Mouse (Mus musculus) liver, embryonic 13.5 days (tissue): ENCODE data around the gene Gstz1. TPM values are rescaled to one million over a fixed set of nuclear protein-coding genes. Genes with fewer than 3 reads are reported as not detected.
A peak's percentile ranks its signal among the peaks of the same experiment; 100 is the strongest.
"Not testable (repeated sequence)": the region's sequence is repeated elsewhere in the genome, so short reads cannot be mapped to it uniquely, and the experiment has no call there.

Source experiments
- ATAC-seq: fragments of 200-750 bp; cut with Nextera tagmentation; 2 replicates; pipeline ENCODE4 v1.8.0; 2017; ENCODE audit warnings: low read depth, mild to moderate bottlenecking, moderate number of reproducible peaks, moderate library complexity
- DNase-seq: peaks from one replicate; pipeline ENCODE4 v3.0.0; 2022
- H3K27ac ChIP-seq: fragments of 300-500 bp; sonication (generic); 2 replicates; pipeline ENCODE4 v1.5.1; 2015; ENCODE audit warnings: moderate library complexity, mild to moderate bottlenecking, inconsistent platforms
- H3K27me3 ChIP-seq: fragments of 300-500 bp; sonication (generic); 2 replicates; pipeline ENCODE4 v1.6.1; 2015; ENCODE audit warnings: mild to moderate bottlenecking, inconsistent platforms
- H3K36me3 ChIP-seq: fragments of 300-500 bp; sonication (generic); 2 replicates; pipeline ENCODE4 v1.6.1; 2015; ENCODE audit warnings: mild to moderate bottlenecking, inconsistent platforms
- H3K4me1 ChIP-seq: fragments of 300-500 bp; sonication (generic); replicated peaks from 2 replicates; pipeline ENCODE4 v1.6.1; 2015; ENCODE audit warnings: inconsistent platforms
- H3K4me2 ChIP-seq: fragments of 300-500 bp; sonication (generic); 2 replicates; pipeline ENCODE4 v1.6.1; 2015; ENCODE audit warnings: inconsistent platforms, mild to moderate bottlenecking, moderate library complexity
- H3K4me3 ChIP-seq: fragments of 300-500 bp; sonication (generic); replicated peaks from 2 replicates; pipeline ENCODE4 v1.5.1; 2015; ENCODE audit warnings: mild to moderate bottlenecking, inconsistent platforms
- H3K9ac ChIP-seq: fragments of 300-500 bp; sonication (generic); 2 replicates; pipeline ENCODE4 v1.6.1; 2015; ENCODE audit warnings: mild to moderate bottlenecking, inconsistent platforms
- H3K9me3 ChIP-seq: fragments of 300-500 bp; sonication (generic); replicated peaks from 2 replicates; pipeline ENCODE4 v1.6.1; 2016; ENCODE audit warnings: inconsistent platforms
- WGBS: fragments of 180-500 bp; shearing (Covaris S2); methylation state at CpG from one replicate; pipeline ENCODE4 v1.1.7; 2015; ENCODE audit not compliant: insufficient replicate concordance; 5-methylcytosine and 5-hydroxymethylcytosine counted together
- polyA plus RNA-seq: library from polyadenylated mRNA; unstranded; fragments of >200 nt; fragmentation: Nextera tagmentation; extraction: Ambion mirVana; gene quantifications from 2 replicates; pipeline ENCODE4 v1.2.1, GENCODE M21; 2015

The Gstz1 gene
- polyA plus RNA-seq, 1 experiment from 2014 or later: 61.1 TPM

DNA sequence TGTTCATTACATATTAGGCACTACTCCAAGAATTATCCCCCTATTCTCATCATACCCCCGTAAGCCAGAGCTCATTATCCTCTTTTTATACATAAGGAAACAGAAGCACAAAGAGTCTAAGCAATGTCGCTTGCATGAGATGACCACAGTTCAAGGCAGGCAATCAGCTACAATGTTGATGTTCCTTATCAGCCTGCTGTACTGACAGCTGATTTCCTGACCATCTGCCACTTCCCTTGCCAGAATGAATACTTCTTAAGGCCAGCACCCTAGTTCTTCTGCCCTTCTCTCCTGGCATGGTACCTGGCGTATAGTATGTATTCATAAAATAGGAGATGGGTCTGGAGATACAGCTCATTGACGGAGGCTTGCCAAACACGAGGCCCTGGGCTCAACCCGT lies 14.8 kb upstream of the Gstz1 start:
- H3K27ac ChIP-seq: no peak overlapping the region
- H3K9ac ChIP-seq: no peak overlapping the region
- H3K4me2 ChIP-seq: no peak overlapping the region
- H3K36me3 ChIP-seq: peaks cover 7% of the 10 kb centered on the region; the same call in 1 of the 2 replicates
- ATAC-seq (no peak), DNase-seq (no peak)
- H3K27me3 ChIP-seq: no peaks in the 10 kb centered on the region
- WGBS: 50% methylated on average over 6 of the region's 6 CpGs
- H3K4me1 ChIP-seq: peaks cover 12% of the 10 kb centered on the region
- H3K4me3 ChIP-seq: no peak overlapping the region
- H3K9me3 ChIP-seq: no peaks in the 10 kb centered on the region

DNA sequence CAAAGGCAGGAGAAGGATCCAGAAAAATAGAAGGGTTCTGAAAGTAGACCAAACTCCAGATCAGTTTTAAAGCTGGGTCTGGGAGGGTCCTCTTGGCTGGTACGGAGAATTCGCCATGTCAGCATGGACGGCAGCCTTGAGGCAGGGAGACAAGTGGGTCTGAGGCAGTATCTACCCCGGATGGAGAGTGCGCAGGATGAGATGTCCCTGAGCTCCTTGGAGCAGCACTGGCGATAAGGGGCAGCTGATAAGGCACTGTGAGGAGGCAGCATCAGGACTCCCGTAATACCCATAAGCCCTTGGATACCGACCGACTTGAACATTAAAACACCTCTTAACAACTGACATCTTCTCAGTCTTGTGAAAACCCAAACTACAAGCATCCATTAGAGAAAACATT lies 14.2 kb upstream of the Gstz1 start:
- peak; percentile 63; the same call in 1 of the 2 replicates for ATAC-seq
- DNase-seq: no peak
- H3K9ac ChIP-seq: no peak overlapping the region
- H3K27ac ChIP-seq: no peak overlapping the region
- H3K36me3 ChIP-seq: peaks cover 13% of the 10 kb centered on the region; the same call in 1 of the 2 replicates
- H3K4me2 ChIP-seq: no peak overlapping the region
- no peaks in the 10 kb centered on the region for H3K9me3 ChIP-seq
- H3K4me3 ChIP-seq: no peak overlapping the region
- H3K4me1 ChIP-seq: peaks cover 12% of the 10 kb centered on the region
- no peaks in the 10 kb centered on the region for H3K27me3 ChIP-seq
- WGBS: 52% methylated on average over 9 of the region's 9 CpGs

DNA sequence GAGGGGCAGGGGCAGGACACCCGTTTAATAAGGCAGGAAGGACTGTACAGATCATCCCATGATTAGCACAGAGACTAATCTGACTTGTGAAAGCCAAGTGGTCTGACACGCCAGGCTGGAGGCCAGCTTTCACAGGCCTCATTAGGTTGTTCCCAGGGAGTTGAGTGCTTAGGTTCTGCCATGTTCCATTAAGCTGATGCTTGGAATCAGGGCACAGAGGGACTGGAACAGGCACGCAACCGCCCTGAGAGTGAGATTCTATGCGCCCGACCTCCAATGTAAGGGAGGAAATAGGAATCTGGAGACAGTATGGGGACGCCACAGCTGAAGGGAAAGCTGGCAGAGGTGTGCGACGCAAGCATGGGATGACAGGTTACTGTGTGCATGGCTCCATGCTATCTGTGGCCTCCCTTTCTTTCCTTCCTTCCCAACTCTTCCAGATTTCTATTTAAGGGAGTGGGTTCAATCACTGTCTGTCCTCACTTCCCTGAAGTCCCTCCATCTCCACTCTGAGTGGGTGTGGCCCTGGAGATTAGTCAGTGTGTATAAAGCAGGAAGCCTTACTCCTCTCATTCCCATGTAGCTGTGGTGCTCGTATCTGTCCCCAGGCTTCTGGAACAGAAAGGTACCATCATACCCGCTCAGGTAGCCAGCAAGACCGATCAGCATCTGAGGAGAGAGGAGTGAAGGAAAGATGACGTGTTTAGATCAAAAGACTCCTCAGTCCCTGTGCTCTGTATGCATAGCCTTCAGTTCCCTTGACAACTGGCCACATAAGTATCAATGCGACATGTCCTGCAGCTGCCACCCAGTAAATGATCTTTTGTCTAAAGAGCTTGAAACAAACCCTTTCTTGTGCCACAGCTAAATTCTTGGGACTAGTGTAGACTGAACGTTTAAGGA lies 9.3 kb upstream of the Gstz1 start:
- Histone ChIP-seq H3K4me1 (peaks cover 3% of the 10 kb centered on the region), H3K4me3 (no peak overlapping the region), H3K4me2 (no peak overlapping the region), H3K27ac (no peak overlapping the region), H3K36me3 (peaks cover 7% of the 10 kb centered on the region; the same call in 1 of the 2 replicates), H3K27me3 (no peaks in the 10 kb centered on the region), H3K9me3 (no peaks in the 10 kb centered on the region), H3K9ac (no peak overlapping the region)
- DNase-seq (no peak), ATAC-seq (no peak)
- WGBS: 81% methylated on average over 15 of the region's 15 CpGs

DNA sequence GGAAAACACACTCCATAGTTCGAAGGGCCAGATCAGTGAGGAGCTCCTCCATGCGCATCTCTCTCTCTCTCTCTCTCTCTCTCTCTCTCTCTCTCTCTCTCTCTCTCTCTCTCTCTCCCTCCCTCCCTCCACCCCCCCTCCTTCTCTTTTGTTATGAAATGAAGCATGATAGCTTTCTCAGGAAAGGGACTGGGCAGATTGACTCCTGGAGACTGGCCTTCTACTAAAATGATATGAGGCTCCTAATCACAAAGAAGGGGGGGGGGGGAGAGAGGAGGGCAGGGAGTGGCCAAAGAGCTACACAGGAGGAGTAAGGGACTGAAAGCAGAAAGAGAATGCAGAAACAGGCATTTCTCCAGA lies 8.6 kb upstream of the Gstz1 start:
- no peak for ATAC-seq
- Histone ChIP-seq H3K9ac (no peak overlapping the region), H3K27me3 (no peaks in the 10 kb centered on the region), H3K36me3 (peaks cover 7% of the 10 kb centered on the region; the same call in 1 of the 2 replicates), H3K4me3 (no peak overlapping the region), H3K9me3 (no peaks in the 10 kb centered on the region), H3K27ac (no peak overlapping the region), H3K4me2 (no peak overlapping the region), H3K4me1 (no peaks in the 10 kb centered on the region)
- DNase-seq: no peak
- 78% methylated on average over 2 of the region's 2 CpGs for WGBS

DNA sequence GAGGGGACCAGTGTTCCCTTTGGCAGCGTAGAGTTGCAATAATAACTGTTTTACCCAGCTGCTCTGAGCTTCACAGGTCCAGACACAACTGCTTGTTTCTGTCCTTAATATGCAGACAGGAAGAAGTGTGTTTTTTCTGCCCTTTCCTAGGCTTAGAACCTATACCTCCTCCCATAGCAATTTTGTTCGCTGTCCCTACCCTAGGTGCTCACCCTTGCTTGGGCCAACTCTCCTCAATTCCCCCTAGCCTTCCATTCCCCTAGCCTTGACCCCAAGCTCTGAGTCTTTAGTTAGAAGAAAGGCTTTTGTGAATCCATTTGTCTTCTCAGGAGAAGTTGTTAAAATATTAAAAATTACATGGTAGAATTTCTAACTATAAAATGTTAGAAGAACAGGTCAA lies 8.2 kb upstream of the Gstz1 start:
- Histone ChIP-seq H3K4me3 (no peak overlapping the region), H3K27ac (no peak overlapping the region), H3K4me1 (no peaks in the 10 kb centered on the region), H3K27me3 (no peaks in the 10 kb centered on the region), H3K9me3 (no peaks in the 10 kb centered on the region), H3K9ac (no peak overlapping the region), H3K4me2 (no peak overlapping the region), H3K36me3 (peaks cover 7% of the 10 kb centered on the region; the same call in 1 of the 2 replicates)
- WGBS: 69% methylated on average over 2 of the region's 2 CpGs
- ATAC-seq: no peak
- DNase-seq: no peak

DNA sequence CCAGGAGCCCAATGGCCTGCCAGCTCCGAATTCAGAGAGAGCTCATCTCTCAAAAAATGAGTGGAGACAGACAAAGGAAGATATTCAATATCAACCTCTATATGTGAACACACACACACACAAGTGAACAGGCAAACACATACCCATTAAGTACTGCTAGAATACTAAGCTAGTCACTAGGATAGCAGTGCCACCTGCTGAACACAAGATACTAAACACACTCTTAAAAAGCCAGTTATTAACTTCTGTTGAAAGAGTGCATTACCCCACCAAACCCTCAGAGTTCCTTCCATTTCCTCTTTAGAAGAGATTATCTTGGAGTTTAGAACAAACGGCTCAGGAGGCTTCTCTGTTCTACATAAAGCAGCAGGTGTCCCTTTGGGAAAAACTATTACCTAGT lies 4.8 kb upstream of the Gstz1 start:
- ATAC-seq: no peak
- Histone ChIP-seq H3K4me1 (peaks cover 14% of the 10 kb centered on the region), H3K4me3 (no peak overlapping the region), H3K27me3 (no peaks in the 10 kb centered on the region), H3K4me2 (no peak overlapping the region), H3K36me3 (peaks cover 7% of the 10 kb centered on the region; the same call in 1 of the 2 replicates), H3K9me3 (no peaks in the 10 kb centered on the region), H3K9ac (no peak overlapping the region), H3K27ac (no peak overlapping the region)
- WGBS: 53% methylated on average over 2 of the region's 2 CpGs
- no peak for DNase-seq

DNA sequence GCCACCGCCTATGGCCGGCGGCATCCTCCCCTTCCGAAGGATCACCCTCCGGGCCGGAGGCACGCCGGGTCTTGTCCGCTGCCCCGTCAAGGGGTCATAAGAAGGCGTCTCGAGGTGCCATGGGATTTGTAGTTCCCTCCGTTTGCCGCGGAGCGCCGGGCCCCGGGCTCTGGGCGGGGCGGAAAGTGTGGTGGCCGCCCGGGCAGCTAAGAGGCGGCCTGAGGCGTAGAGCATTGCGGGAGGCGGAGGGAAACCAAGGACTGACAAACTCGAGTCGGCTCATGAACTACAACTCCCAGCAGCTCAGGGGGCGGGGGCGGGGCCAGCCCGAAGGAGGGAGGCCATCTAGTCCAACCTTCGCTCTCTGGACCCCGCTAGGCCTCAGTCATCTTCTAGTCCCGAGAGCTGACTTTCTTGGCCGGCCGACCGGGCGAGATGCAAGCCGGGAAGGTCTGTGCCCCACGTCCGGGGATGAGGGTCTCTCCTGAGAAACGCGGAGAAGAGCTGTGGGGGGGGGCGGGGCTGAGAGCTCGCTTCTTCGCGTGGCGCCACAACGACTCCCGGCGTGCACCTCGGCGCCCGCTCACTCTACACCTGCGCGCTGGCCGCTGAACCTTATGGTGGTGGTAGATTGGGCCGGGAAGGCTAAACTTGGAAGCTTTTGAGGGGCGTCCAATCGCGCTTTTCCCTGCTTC lies 577 bp downstream of the Gstz1 start, which contains the start of gene Pomt2:
Gene Pomt2 (minus strand): TSS at position 574 of the 695 bp plus-strand sequence.
- peak; percentile 96 for ATAC-seq
- Histone ChIP-seq H3K27me3 (no peaks in the 10 kb centered on the region), H3K4me2 (peak within 1 kb of the TSS; percentile 77), H3K36me3 (peaks cover 9% of the 10 kb centered on the region), H3K4me3 (peak within 1 kb of the TSS; percentile 75), H3K9ac (peak within 1 kb of the TSS; percentile 82), H3K9me3 (no peaks in the 10 kb centered on the region; the same call in 1 of the 2 replicates), H3K27ac (peak within 1 kb of the TSS; percentile 81), H3K4me1 (peaks cover 25% of the 10 kb centered on the region)
- WGBS: under 1% methylated on average over 60 of the region's 61 CpGs
- peak; percentile 90 for DNase-seq

DNA sequence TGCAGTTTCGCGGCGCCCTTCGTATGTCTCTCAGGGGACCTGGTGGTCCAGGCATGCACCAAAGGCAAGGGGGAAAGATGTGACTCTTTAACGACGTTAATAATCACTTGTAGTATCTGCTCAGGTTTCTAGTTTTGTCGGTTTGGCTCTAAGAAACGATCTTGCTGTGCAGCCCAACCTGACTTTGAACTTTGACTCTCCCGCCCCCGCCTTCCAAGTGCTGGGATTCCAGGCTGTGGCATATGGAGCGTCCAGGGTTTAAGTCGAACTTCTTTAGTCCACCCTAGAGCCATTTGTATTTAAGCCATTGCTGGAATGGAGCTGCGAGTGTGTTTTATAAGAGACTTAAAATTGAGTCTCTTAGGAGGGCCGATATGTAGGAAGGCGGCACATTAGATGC lies 1.2 kb downstream of the Gstz1 start:
- DNase-seq (no peak), ATAC-seq (no peak)
- 15% methylated on average over 15 of the region's 15 CpGs for WGBS
- Histone ChIP-seq H3K9me3 (peaks cover 4% of the 10 kb centered on the region; the same call in 1 of the 2 replicates), H3K27me3 (no peaks in the 10 kb centered on the region), H3K36me3 (peaks cover 9% of the 10 kb centered on the region), H3K4me3 (peak overlapping the region; percentile 75), H3K4me2 (peak overlapping the region; percentile 77), H3K9ac (peak overlapping the region; percentile 82), H3K4me1 (peaks cover 25% of the 10 kb centered on the region), H3K27ac (peak overlapping the region; percentile 81)

DNA sequence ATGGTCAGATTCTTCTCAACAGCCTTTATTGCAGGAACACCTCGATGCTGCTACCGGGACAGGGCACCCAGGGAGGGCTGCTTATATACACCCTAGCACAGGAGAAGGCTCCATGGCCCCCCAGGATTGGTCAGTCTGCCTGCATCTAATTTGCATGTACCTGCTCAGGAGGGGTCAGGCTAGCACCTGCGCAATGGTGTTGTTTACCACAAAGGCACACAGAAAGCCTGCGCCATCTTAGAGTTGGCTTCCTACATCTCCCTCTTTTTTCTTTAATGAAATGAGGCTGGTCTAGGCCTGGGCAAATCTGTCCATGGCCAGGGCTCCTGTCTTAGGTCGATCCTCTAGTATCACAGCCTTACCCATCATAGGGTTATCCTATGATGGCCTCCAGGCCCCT lies 2.5 kb downstream of the Gstz1 start:
- no peak overlapping the region for H3K4me2 ChIP-seq
- ATAC-seq: no peak
- 87% methylated on average over 5 of the region's 5 CpGs for WGBS

DNA sequence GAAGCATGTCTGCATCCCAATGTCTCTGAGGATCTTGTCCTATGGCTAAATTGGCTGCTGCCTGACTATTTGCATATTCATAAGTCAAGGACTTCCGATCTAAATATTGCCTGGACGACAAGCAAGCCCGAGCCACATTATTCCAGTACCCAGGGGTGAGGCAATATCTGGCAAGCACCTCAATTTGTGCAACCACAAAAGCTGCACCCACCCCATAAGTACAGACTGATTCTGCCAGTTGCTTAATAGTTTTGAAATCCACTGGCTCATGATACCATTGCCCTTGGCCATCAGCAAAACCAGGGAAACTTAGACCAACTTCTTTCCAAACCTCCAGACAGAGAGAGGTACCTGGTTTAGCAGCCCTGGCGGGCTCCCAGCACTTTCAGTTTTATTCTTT lies 7.5 kb downstream of the Gstz1 start:
- not testable (repeated sequence) for ATAC-seq, H3K27me3 ChIP-seq, H3K9ac ChIP-seq, H3K9me3 ChIP-seq, DNase-seq, H3K4me1 ChIP-seq, H3K27ac ChIP-seq, H3K4me2 ChIP-seq, H3K4me3 ChIP-seq
- H3K36me3 ChIP-seq: peaks cover 16% of the 10 kb centered on the region
- WGBS: 77% methylated on average over 4 of the region's 4 CpGs

More for the DNA sequence above, 2.5 kb downstream of the Gstz1 start:
- Histone ChIP-seq H3K9ac (no peak overlapping the region), H3K27me3 (no peaks in the 10 kb centered on the region), H3K4me3 (no peak overlapping the region), H3K36me3 (peaks cover 9% of the 10 kb centered on the region), H3K9me3 (peaks cover 4% of the 10 kb centered on the region; the same call in 1 of the 2 replicates), H3K27ac (no peak overlapping the region), H3K4me1 (peaks cover 25% of the 10 kb centered on the region)
- DNase-seq: no peak

DNA sequence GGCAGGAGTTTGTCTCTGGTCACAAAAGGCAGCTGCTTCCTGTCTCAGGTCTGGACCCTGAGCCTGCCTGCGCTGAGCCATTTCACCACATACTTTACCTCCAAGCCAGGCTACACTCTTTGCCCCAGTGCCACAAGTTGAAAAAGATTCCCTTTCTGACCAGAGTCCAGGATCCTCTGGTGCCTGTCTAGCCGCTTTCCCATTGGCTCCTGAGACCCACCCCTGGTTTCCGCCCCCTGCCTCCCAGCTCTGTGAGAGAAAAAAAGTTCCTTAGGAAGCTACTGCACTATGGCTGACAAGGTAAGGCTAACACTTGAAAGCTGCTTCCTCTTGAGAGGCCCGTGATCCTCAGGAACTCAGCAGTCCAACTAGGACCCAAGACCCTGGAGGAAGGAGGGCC lies 10.4 kb downstream of the Gstz1 start:
- Histone ChIP-seq H3K4me3 (peak overlapping the region; percentile 34), H3K9me3 (peaks cover 4% of the 10 kb centered on the region; the same call in 1 of the 2 replicates), H3K27ac (peak overlapping the region; percentile 73), H3K27me3 (no peaks in the 10 kb centered on the region), H3K4me1 (peaks cover 30% of the 10 kb centered on the region), H3K36me3 (peaks cover 21% of the 10 kb centered on the region), H3K9ac (no peak overlapping the region; the same call in 1 of the 2 replicates), H3K4me2 (peak overlapping the region; percentile 10; the same call in 1 of the 2 replicates)
- ATAC-seq (peak; percentile 50), DNase-seq (no peak)
- WGBS: 52% methylated on average over 4 of the region's 4 CpGs
